ENCODE assay signal across 14 mouse cellular contexts in the genomic region with DNA sequence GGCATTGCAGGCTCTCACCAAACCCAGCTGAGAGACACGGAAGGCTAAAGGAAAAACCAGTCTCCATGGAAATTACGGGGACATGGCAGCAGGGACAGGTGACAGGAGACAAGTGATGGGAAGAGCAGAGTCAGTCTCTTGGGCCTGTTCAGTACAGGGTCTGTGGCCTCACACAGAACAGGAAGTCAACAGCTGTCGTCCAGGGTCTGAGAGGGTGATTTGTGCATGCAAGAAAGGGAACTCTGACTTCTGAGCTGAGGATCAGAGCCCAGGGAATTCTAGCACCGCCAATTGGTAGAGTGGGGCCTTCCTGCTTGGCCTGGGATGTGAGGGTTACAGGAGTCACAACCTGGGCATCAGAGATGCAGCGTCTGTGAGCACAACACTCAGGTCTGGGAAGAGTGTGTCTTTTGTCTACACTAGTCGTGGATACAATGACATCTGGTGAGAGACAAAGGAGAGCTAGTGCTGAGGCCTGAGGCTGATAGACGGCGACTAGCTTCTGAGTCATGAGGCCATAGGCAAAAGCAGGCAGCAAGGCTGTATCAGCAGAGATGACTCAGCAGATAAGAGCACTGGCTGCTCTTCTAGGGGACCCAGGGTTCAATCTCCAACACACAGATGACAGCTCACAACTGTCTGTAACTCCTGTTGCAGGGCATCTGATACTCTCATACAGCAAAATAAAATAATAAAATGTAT. TPM values are rescaled to one million over a fixed set of nuclear protein-coding genes. Genes with fewer than 3 reads are reported as not detected.
DNase-seq lines count a peak whose midpoint lies in the region; ATAC-seq and TF ChIP-seq lines count a peak whose summit lies in the region.
"Had no signal": no experiment of that assay in that cellular context is flagged by ENCODE, and none has a peak within 500 bp of the region (broad histone marks: within the 10 kb centered on the region; RNA-seq: fewer than 3 reads in every experiment).

No protein-coding gene starts in this region.

- no peaks in the 10 kb centered on the region for H3K27me3 ChIP-seq in hindbrain, embryonic 11.5 days (ENCODE audit: control insufficient read depth, insufficient read depth, low read length)
- H3K27me3 ChIP-seq in hindbrain, embryonic 12.5 days: no peaks in the 10 kb centered on the region
- no peaks in the 10 kb centered on the region for H3K27me3 ChIP-seq in intestine, embryonic 16.5 days (replicated peaks; ENCODE audit: control insufficient read depth, insufficient read depth, low read length)
- H3K27me3 ChIP-seq: midbrain, embryonic 15.5 days had no signal

- 60% methylated on average over 8 of the region's 8 CpGs for WGBS in hindbrain, embryonic 11.5 days
- 57% methylated on average over 8 of the region's 8 CpGs for WGBS in hindbrain, embryonic 12.5 days
- WGBS in intestine, embryonic 16.5 days: 49% methylated on average over 8 of the region's 8 CpGs

- ATAC-seq in hindbrain, embryonic 11.5 days (ENCODE audit: low FRiP score): no peak
- ATAC-seq in hindbrain, embryonic 12.5 days (ENCODE audit: low FRiP score): no peak
- peak; percentile 49 for ATAC-seq in intestine, embryonic 16.5 days
- ATAC-seq: midbrain, embryonic 15.5 days had no signal

- H3K4me3 ChIP-seq in hindbrain, embryonic 11.5 days (ENCODE audit: low read depth, low read length): no peak overlapping the region
- no peak overlapping the region for H3K4me3 ChIP-seq in hindbrain, embryonic 12.5 days
- H3K4me3 ChIP-seq in bone marrow macrophage, adult 2 months (ENCODE audit: insufficient read depth, low read length): no peak overlapping the region
- no peak overlapping the region for H3K4me3 ChIP-seq in intestine, embryonic 16.5 days (ENCODE audit: low read length)
- H3K4me3 ChIP-seq: erythroblast, embryonic 14.5 days; midbrain, embryonic 15.5 days had no signal

- H3K4me2 ChIP-seq in hindbrain, embryonic 11.5 days (replicated peaks; ENCODE audit: low read depth, low read length): no peak overlapping the region
- H3K4me2 ChIP-seq in hindbrain, embryonic 12.5 days (replicated peaks): no peak overlapping the region
- H3K4me2 ChIP-seq in intestine, embryonic 16.5 days (ENCODE audit: low read depth, low read length): no peak overlapping the region
- H3K4me2 ChIP-seq: midbrain, embryonic 15.5 days had no signal

- H3K4me1 ChIP-seq in hindbrain, embryonic 11.5 days (replicated peaks; ENCODE audit: control insufficient read depth, insufficient read depth, low read length): no peaks in the 10 kb centered on the region
- H3K4me1 ChIP-seq in hindbrain, embryonic 12.5 days: no peaks in the 10 kb centered on the region
- H3K4me1 ChIP-seq in bone marrow macrophage, adult 2 months (ENCODE audit: control insufficient read depth, insufficient read depth, low read length): peaks cover 21% of the 10 kb centered on the region
- 0 out of 2 replicates have a peak, but pooled peaks cover 2% of the 10 kb centered on the region for H3K4me1 ChIP-seq in intestine, embryonic 16.5 days (ENCODE audit: control insufficient read depth, insufficient read depth, low read length)
- H3K4me1 ChIP-seq: midbrain, embryonic 15.5 days had no signal

- TF ChIP-seq CTCF in bone marrow macrophage, adult 2 months (IDR thresholded peaks at IDR 0.05; ENCODE audit: low read depth, low read length): no peak

- H3K9me3 ChIP-seq in hindbrain, embryonic 11.5 days (ENCODE audit: control insufficient read depth, low read length): no peaks in the 10 kb centered on the region
- H3K9me3 ChIP-seq in hindbrain, embryonic 12.5 days (replicated peaks): no peaks in the 10 kb centered on the region
- H3K9me3 ChIP-seq in intestine, embryonic 16.5 days (ENCODE audit: control insufficient read depth, low read length): no peaks in the 10 kb centered on the region
- H3K9me3 ChIP-seq: midbrain, embryonic 15.5 days had no signal

- TF ChIP-seq POLR2A in bone marrow macrophage, adult 2 months (IDR thresholded peaks at IDR 0.05; ENCODE audit: borderline replicate concordance, low read depth, low read length): no peak

- DNase-seq in hindbrain, embryonic 11.5 days (ENCODE audit: low spot score): no peak
- peak; percentile 50 for DNase-seq in yolk sac, embryonic 10.5 days (ENCODE audit: low spot score)
- DNase-seq in ovary, adult 18-20 months (ENCODE audit: low spot score): no peak
- no peak for DNase-seq in cerebellum, postnatal 10 days
- no peak for DNase-seq in ovary, postnatal 36 days (ENCODE audit: low spot score)
- DNase-seq: cerebellum, adult 8-10 months; gastrocnemius, postnatal 36 days; heart, postnatal 14 days had no signal

- H3K36me3 ChIP-seq in hindbrain, embryonic 11.5 days (ENCODE audit: control insufficient read depth, insufficient read depth, low read length): 0 out of 2 replicates have a peak, but pooled peaks cover 3% of the 10 kb centered on the region
- peaks cover 56% of the 10 kb centered on the region for H3K36me3 ChIP-seq in hindbrain, embryonic 12.5 days
- peaks cover 3% of the 10 kb centered on the region for H3K36me3 ChIP-seq in intestine, embryonic 16.5 days (ENCODE audit: control insufficient read depth, insufficient read depth, low read length)

- no peak overlapping the region for H3K9ac ChIP-seq in hindbrain, embryonic 11.5 days (ENCODE audit: low read depth, low read length)
- H3K9ac ChIP-seq in hindbrain, embryonic 12.5 days: no peak overlapping the region
- H3K9ac ChIP-seq in intestine, embryonic 16.5 days (ENCODE audit: low read depth, low read length): no peak overlapping the region
- H3K9ac ChIP-seq: midbrain, embryonic 15.5 days had no signal

- peak overlapping the region; percentile 33; the same call in 1 of the 2 replicates for H3K27ac ChIP-seq in hindbrain, embryonic 11.5 days (ENCODE audit: low read depth, low read length)
- no peak overlapping the region for H3K27ac ChIP-seq in hindbrain, embryonic 12.5 days
- H3K27ac ChIP-seq in bone marrow macrophage, adult 2 months (ENCODE audit: insufficient read depth, low read depth, low read length): peak overlapping the region; percentile 49
- no peak overlapping the region for H3K27ac ChIP-seq in intestine, embryonic 16.5 days (ENCODE audit: low read length)
- H3K27ac ChIP-seq: kidney, postnatal 0 days; midbrain, embryonic 15.5 days had no signal

RNA-seq across cellular contexts. Expression of gene Aqp7, which starts 21.7 kb away (rescaled TPM):
- polyA plus RNA-seq in hindbrain, embryonic 11.5 days (2014; fragmentation: Nextera tagmentation; extraction: Ambion mirVana): 0.07 TPM in 1 of 2 replicates, not detected in the other
- not detected in 2 replicates for polyA plus RNA-seq in hindbrain, embryonic 12.5 days (2016; fragmentation: Nextera tagmentation; extraction: Ambion mirVana)
- polyA plus RNA-seq in bone marrow macrophage, adult 2 months (2012; ENCODE audit: insufficient read depth, insufficient read length, missing spikeins): not detected in 2 replicates
- 0.56 and 0.83 TPM in 2 replicates for polyA plus RNA-seq in intestine, embryonic 16.5 days (2015; fragmentation: Nextera tagmentation; extraction: Ambion mirVana)
- polyA plus RNA-seq: erythroblast, embryonic 14.5 days; midbrain, embryonic 15.5 days had no signal

RNA-seq across cellular contexts. Expression of gene Nfx1, which starts 55.5 kb away (rescaled TPM):
- 95.7 and 105 TPM in 2 replicates for polyA plus RNA-seq in hindbrain, embryonic 11.5 days (2014; fragmentation: Nextera tagmentation; extraction: Ambion mirVana)
- polyA plus RNA-seq in hindbrain, embryonic 12.5 days (2016; fragmentation: Nextera tagmentation; extraction: Ambion mirVana): 110 and 111 TPM in 2 replicates
- polyA plus RNA-seq in bone marrow macrophage, adult 2 months (2012; ENCODE audit: insufficient read depth, insufficient read length, missing spikeins): 38.5 and 38.8 TPM in 2 replicates
- 69.1 and 70.5 TPM in 2 replicates for polyA plus RNA-seq in intestine, embryonic 16.5 days (2015; fragmentation: Nextera tagmentation; extraction: Ambion mirVana)

Comparison
In these comparisons a context has a peak if more than half of its experiments do, and no peak if none do; other contexts are left out.
1. H3K27ac ChIP-seq: peak in hindbrain, embryonic 11.5 days (single experiment) and bone marrow macrophage, adult 2 months (single experiment); none in hindbrain, embryonic 12.5 days (single experiment) and intestine, embryonic 16.5 days (single experiment).